Mouse (Mus musculus) yolk sac, embryonic 10.5 days (tissue): Measurements from ENCODE around the gene Map7.

Experiments used
- DNase-seq: peaks from one replicate; pipeline ENCODE4 v3.0.0-alpha.2; 2017; ENCODE audit warnings: low spot score

Gene Map7

GRCm38 (mm10) chr10:20148130-20148772, at the start of gene Map7:
Gene Map7, plus strand, starts transcription at chr10:20148471.
- DNase-seq = peak; percentile 11

GRCm38 (mm10) chr10:20101456-20101855, 46.8 kb upstream of the Map7 start:
- DNase-seq = no peak

- DNase-seq = no peak
Measured at GRCm38 (mm10) chr10:20104271-20104931, 43.9 kb upstream of the Map7 start.

GRCm38 (mm10) chr10:20105575-20105974, 42.7 kb upstream of the Map7 start:
- no peak for DNase-seq

- no peak for DNase-seq
Measured at GRCm38 (mm10) chr10:20107031-20107430, 41.2 kb upstream of the Map7 start.

- no peak for DNase-seq
Measured at GRCm38 (mm10) chr10:20111508-20111907, 36.8 kb upstream of the Map7 start.

- DNase-seq = no peak
Measured at GRCm38 (mm10) chr10:20112026-20112973, 36.0 kb upstream of the Map7 start.

- DNase-seq = no peak
Measured at GRCm38 (mm10) chr10:20119504-20120425, 28.5 kb upstream of the Map7 start.

GRCm38 (mm10) chr10:20121981-20122380, 26.3 kb upstream of the Map7 start:
- no peak for DNase-seq

- DNase-seq = peak; percentile 15
Measured at GRCm38 (mm10) chr10:20123401-20123800, 24.9 kb upstream of the Map7 start.

- DNase-seq = no peak
Measured at GRCm38 (mm10) chr10:20124576-20124975, 23.7 kb upstream of the Map7 start.

- DNase-seq = peak; percentile 46
Measured at GRCm38 (mm10) chr10:20125226-20125625, 23.0 kb upstream of the Map7 start.

- DNase-seq = peak; percentile 36
Measured at GRCm38 (mm10) chr10:20132933-20133652, 15.2 kb upstream of the Map7 start.

GRCm38 (mm10) chr10:20135350-20136058, 12.8 kb upstream of the Map7 start:
- peak; percentile 12 for DNase-seq

GRCm38 (mm10) chr10:20136505-20136904, 11.8 kb upstream of the Map7 start:
- DNase-seq = no peak

- peak; percentile 51 for DNase-seq
Measured at GRCm38 (mm10) chr10:20141376-20141775, 6.9 kb upstream of the Map7 start.

- peak; percentile 82 for DNase-seq
Measured at GRCm38 (mm10) chr10:20148773-20149120, 476 bp downstream of the Map7 start.

GRCm38 (mm10) chr10:20149121-20149834, 1.0 kb downstream of the Map7 start:
- DNase-seq = peak; percentile 76

- no peak for DNase-seq
Measured at GRCm38 (mm10) chr10:20149835-20150355, 1.6 kb downstream of the Map7 start.
